Mouse (Mus musculus) limb, embryonic 14.5 days (tissue): ENCODE data around the gene Cdc25a. TPM values are rescaled to one million over a fixed set of nuclear protein-coding genes. Genes with fewer than 3 reads are reported as not detected.

Experiments used
- ATAC-seq: fragments of 200-750 bp; cut with Nextera tagmentation; 2 replicates; pipeline ENCODE4 v1.8.0; 2017; ENCODE audit warnings: low read depth, moderate number of reproducible peaks, moderate TSS enrichment; ENCODE audit not compliant: low FRiP score
- DNase-seq: peaks from one replicate; pipeline ENCODE4 v3.0.0-alpha.2; 2015; ENCODE audit warnings: low spot score
- H3K27ac ChIP-seq: fragments of 300-500 bp; sonication (generic); replicated peaks from 2 replicates; pipeline ENCODE4 v1.5.1; 2014; ENCODE audit warnings: low read depth, mild to moderate bottlenecking, low read length, moderate library complexity, mixed read lengths
- H3K27me3 ChIP-seq: fragments of 300-500 bp; sonication (generic); 2 replicates; pipeline ENCODE4 v1.6.1; 2014; ENCODE audit warnings: low read length, mixed read lengths; ENCODE audit not compliant: control insufficient read depth, insufficient read depth
- H3K36me3 ChIP-seq: fragments of 300-500 bp; sonication (generic); 2 replicates; pipeline ENCODE4 v1.6.1; 2014; ENCODE audit warnings: mild to moderate bottlenecking, low read length, moderate library complexity, mixed read lengths; ENCODE audit not compliant: control insufficient read depth, insufficient read depth
- H3K4me1 ChIP-seq: fragments of 300-500 bp; sonication (generic); 2 replicates; pipeline ENCODE4 v1.6.1; 2014; ENCODE audit warnings: antibody characterized with exemption, low read length, mixed read lengths; ENCODE audit not compliant: control insufficient read depth, insufficient read depth
- H3K4me2 ChIP-seq: fragments of 300-500 bp; sonication (generic); replicated peaks from 2 replicates; pipeline ENCODE4 v1.6.1; 2014; ENCODE audit warnings: low read depth, mild to moderate bottlenecking, low read length, moderate library complexity; ENCODE audit not compliant: severe bottlenecking
- H3K4me3 ChIP-seq: fragments of 300-500 bp; sonication (generic); replicated peaks from 2 replicates; pipeline ENCODE4 v1.5.1; 2014; ENCODE audit warnings: low read length
- H3K9ac ChIP-seq: fragments of 300-500 bp; sonication (generic); 2 replicates; pipeline ENCODE4 v1.6.1; 2014; ENCODE audit warnings: mild to moderate bottlenecking, low read depth, low read length, moderate library complexity; ENCODE audit not compliant: severe bottlenecking
- H3K9me3 ChIP-seq: fragments of 300-500 bp; sonication (generic); 2 replicates; pipeline ENCODE4 v1.6.1; 2016; ENCODE audit warnings: low read length; ENCODE audit not compliant: control insufficient read depth
- POLR2A ChIP-seq: fragments of 200-500 bp; IDR thresholded peaks from 2 replicates; pipeline ENCODE4 v1.8.0; 2012; ENCODE audit warnings: inconsistent platforms, mild to moderate bottlenecking, moderate library complexity, borderline replicate concordance; ENCODE audit not compliant: insufficient read depth, insufficient read length; ENCODE audit errors: extremely low read depth
- WGBS: fragments of 180-500 bp; shearing (Covaris S2); extraction: QIAGEN DNeasy Blood & Tissue Kit; methylation state at CpG from one replicate; pipeline ENCODE4 v1.1.7; 2014; 5-methylcytosine and 5-hydroxymethylcytosine counted together
- polyA plus RNA-seq, 2 experiments: library from polyadenylated mRNA; depleted of rRNA in 1 of 2; stranded (reverse) in 1 of 2; unstranded in 1 of 2; fragments of >200 nt; fragmentation: Nextera tagmentation in 1 of 2; extraction: Ambion mirVana in 1 of 2; gene quantifications; 2 replicates each; pipeline versions ENCODE4 v1.2.1 to v1.2.3; 2012 to 2014

Gene Cdc25a
- polyA plus RNA-seq, 2 experiments = 26.1 to 26.8 TPM

DNA sequence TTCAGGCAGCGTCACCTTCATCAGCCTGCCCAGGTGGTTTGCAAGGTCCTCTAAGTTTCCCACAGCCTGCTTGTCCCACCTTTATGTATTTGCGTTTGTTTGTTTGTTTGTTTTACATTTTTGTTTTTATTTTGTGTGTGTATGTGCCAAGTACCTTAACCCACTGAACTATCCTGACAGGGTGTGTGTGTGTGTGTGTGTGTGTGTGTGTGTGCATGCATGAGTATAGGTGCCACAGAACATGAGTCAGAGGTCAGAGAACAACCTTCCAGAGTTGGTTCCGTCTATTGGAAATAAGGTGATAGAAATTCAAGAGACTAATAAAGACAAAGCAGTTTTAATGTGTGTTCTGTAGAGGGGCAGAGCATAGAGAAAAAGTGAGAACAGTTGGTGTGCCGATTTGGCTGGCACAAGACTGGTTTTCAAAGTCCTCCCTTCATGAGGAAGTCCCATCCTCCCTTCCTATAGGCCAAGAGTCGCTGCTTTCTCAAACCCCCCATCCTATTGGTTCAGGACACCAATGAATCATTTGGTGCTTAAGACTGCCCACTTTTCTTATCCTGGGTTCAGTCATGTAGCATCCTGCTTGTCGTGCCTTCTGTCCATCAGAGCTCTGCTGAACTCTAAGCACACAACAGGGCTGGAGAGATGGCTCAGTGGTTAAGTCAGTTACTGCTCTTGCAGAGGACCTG, 32.5 kb downstream of the Cdc25a start:
- no peak overlapping the region for H3K4me3 ChIP-seq
- H3K27ac ChIP-seq = no peak overlapping the region
- no peak overlapping the region for H3K9ac ChIP-seq
- H3K27me3 ChIP-seq = no peaks in the 10 kb centered on the region
- H3K4me1 ChIP-seq = no peaks in the 10 kb centered on the region
- no peaks in the 10 kb centered on the region for H3K9me3 ChIP-seq
- H3K36me3 ChIP-seq = no peaks in the 10 kb centered on the region
- H3K4me2 ChIP-seq = no peak overlapping the region
- TF ChIP-seq POLR2A = no peak
- no peak for DNase-seq
- WGBS = 75% methylated on average over 6 of the region's 6 CpGs
- ATAC-seq = no peak

DNA sequence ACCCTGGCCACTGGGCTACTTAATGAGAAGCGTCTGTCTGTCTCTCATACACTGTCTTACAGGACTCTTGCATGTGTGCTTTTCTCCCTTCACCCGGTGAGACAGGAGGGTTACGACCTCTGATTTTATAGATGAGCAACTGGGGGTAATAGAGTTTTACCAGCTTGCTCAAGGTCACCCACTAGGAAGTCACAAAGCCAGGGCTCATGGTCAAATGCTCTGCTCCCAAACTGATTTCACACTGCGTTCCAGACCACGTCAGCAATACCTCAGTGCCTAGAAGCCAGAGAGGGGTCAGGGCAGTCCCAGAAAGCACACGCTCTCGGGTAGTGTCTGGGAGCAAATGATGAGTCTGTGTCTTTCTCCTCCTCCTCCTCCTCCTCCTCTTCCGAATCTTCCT, 33.7 kb downstream of the Cdc25a start:
- Histone ChIP-seq H3K27me3 (no peaks in the 10 kb centered on the region), H3K9ac (no peak overlapping the region), H3K27ac (no peak overlapping the region), H3K4me3 (no peak overlapping the region), H3K4me1 (no peaks in the 10 kb centered on the region), H3K9me3 (no peaks in the 10 kb centered on the region), H3K36me3 (no peaks in the 10 kb centered on the region), H3K4me2 (no peak overlapping the region)
- WGBS = 66% methylated on average over 8 of the region's 8 CpGs
- DNase-seq (no peak), ATAC-seq (no peak)
- no peak for TF ChIP-seq POLR2A

DNA sequence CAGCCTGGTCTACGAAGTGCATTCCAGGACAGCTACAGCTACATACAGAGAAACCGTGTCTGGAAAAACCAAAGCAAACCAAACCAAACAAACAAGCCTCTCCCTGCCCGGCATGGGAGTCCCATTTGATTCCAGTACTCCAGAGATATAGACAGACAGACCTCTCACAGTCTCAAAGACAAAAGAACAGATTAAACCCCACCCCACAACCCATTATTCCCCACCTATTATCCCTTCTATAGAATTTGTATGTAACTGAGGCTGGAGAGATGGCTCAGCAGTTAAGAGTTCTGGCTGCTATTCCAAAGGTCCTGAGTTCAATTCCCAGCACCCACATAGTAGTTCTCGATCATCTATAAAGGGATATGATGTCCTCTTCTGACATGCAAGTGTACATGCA, 34.5 kb downstream of the Cdc25a start:
- 94% methylated on average over 4 of the region's 4 CpGs for WGBS
- Histone ChIP-seq H3K27me3 (no peaks in the 10 kb centered on the region), H3K9me3 (no peaks in the 10 kb centered on the region), H3K4me1 (no peaks in the 10 kb centered on the region), H3K4me2 (no peak overlapping the region), H3K9ac (no peak overlapping the region), H3K27ac (no peak overlapping the region), H3K4me3 (no peak overlapping the region), H3K36me3 (no peaks in the 10 kb centered on the region)
- no peak for DNase-seq
- no peak for ATAC-seq
- no peak for TF ChIP-seq POLR2A

DNA sequence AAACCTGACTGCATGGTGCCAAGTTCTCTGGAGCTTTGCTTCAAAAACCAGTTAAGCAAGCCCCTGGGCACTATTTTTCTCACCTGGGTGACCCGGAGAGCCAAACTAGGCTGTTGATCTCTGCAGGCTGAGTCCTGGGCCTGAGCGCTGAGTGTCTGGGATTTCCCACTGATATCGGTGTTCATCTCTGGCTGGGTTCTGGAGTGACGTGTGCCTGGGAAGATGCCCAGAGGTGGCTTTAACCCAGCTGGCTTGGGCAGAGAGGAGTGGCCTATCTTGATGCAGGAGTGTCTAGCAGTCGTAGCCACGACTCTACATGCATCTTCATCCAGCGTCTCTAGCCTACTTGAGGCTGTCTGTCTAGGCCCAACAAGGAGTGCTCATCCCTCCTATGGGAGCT, 36.4 kb downstream of the Cdc25a start:
- Histone ChIP-seq H3K9ac (no peak overlapping the region), H3K27ac (no peak overlapping the region), H3K9me3 (no peaks in the 10 kb centered on the region), H3K4me2 (no peak overlapping the region), H3K4me3 (no peak overlapping the region), H3K27me3 (no peaks in the 10 kb centered on the region), H3K4me1 (no peaks in the 10 kb centered on the region), H3K36me3 (no peaks in the 10 kb centered on the region)
- no peak for TF ChIP-seq POLR2A
- WGBS = 83% methylated on average over 7 of the region's 7 CpGs
- no peak for DNase-seq
- ATAC-seq = no peak

DNA sequence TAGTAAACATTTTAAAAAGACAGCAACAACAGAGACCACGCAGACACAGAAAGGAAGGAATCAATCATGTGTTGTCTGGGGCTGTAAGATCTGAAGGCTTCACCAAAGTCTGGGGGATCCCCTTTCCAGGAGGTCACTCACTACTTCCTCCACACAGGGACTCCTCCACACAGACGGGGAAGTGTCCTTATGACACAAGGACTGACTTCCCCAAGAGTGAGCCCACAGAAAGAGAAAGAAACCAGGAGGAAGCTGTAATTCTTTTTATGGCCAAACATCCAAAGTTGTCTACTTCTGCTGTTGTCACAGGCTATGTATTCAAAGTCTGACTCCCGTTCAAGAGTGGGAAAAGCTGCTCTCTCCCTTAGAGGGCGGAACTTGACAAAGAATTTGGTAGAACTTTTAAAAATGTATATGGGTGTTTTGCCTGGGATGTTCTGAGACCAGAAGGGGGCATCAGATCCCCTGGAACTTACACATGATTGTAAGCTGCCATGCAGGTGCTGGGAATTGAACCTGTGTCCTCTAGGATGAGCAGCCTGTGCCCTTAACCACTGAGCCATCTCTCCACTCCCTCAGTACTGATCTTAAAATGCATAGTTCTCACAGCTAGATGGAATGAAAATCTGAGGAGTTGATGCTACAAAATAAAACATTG, 39.0 kb downstream of the Cdc25a start:
- no peak overlapping the region for H3K9ac ChIP-seq
- no peaks in the 10 kb centered on the region for H3K36me3 ChIP-seq
- ATAC-seq (no peak), DNase-seq (no peak)
- H3K4me2 ChIP-seq = no peak overlapping the region
- H3K27me3 ChIP-seq = no peaks in the 10 kb centered on the region
- H3K4me3 ChIP-seq = no peak overlapping the region
- no peaks in the 10 kb centered on the region for H3K4me1 ChIP-seq
- no peak overlapping the region for H3K27ac ChIP-seq
- TF ChIP-seq POLR2A = no peak
- H3K9me3 ChIP-seq = no peaks in the 10 kb centered on the region
- WGBS = 63% methylated on average over 4 of the region's 4 CpGs
